Mouse (Mus musculus): Measurements from ENCODE around the gene Acsl6. TPM values are rescaled to one million over a fixed set of nuclear protein-coding genes. Genes with fewer than 3 reads are reported as not detected.

The Acsl6 gene
- total and polyA plus RNA-seq, 3 experiments, result 2.8 to 7.9 TPM; not detected in 1

DNA sequence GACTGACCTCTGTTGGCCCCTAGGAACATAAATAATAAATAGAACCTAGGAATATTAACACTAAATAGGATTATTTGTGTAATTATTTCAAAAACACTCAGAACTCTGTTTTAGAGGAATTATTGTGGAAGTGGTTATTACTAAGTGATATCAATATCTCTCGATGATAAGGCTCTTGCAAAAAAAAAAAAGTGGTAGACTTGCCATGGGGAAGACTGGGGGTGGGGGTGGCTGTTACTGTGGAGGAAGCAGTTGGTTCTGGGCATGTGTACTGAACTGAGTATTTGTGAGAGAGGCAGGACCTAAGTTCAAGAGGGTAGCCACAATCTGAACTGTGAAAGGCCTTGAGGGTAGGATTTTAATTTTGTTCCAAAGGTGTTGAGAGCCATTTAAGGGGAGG is 93.1 kb downstream of the Acsl6 start:
- no peaks in the 10 kb centered on the region for H3K9me3 ChIP-seq (replicated peaks; ENCODE audit: insufficient read depth, low read length)
- H3K4me1 ChIP-seq (ENCODE audit: control insufficient read depth in 1 of 2, insufficient read depth in 2 of 2, low read length in 2 of 2), result peaks cover 16 to 36% of the 10 kb centered on the region in 2 experiments
- peak; percentile 68 for DNase-seq (ENCODE audit: low read depth, low spot score)
- H3K36me3 ChIP-seq (ENCODE audit: control insufficient read depth in 1 of 2, insufficient read depth in 2 of 2, low read length in 2 of 2), result peaks cover 0 to 39% of the 10 kb centered on the region in 2 experiments; a peak in 2 of 4 replicates
- H3K27me3 ChIP-seq (ENCODE audit: control insufficient read depth in 1 of 2, insufficient read depth in 2 of 2, low read length in 2 of 2), result no peaks in the 10 kb centered on the region
- H3K27ac ChIP-seq (ENCODE audit: control insufficient read depth, low read depth, low read length), result peak overlapping the region; percentile 9; the same call in 1 of the 2 replicates
- H3K79me2 ChIP-seq (ENCODE audit: control insufficient read depth, insufficient read depth, low read length, poor library complexity), result no peaks in the 10 kb centered on the region
- H3K9ac ChIP-seq (ENCODE audit: control insufficient read depth, low read depth, low read length, poor library complexity, severe bottlenecking), result no peak overlapping the region
- no peak overlapping the region for H3K4me3 ChIP-seq (ENCODE audit: control insufficient read depth in 1 of 2, insufficient read depth in 1 of 2, low read depth in 2 of 2, low read length in 2 of 2)
- TF ChIP-seq POLR2AphosphoS5 (IDR thresholded peaks at IDR 0.05; ENCODE audit: borderline replicate concordance, low read depth, low read length) (no peak), ZC3H11A (IDR thresholded peaks at IDR 0.05; ENCODE audit: low read depth, low read length) (no peak), POLR2A (IDR thresholded peaks at IDR 0.05; ENCODE audit: control insufficient read depth in 1 of 2, insufficient read depth in 1 of 2, low read depth in 1 of 2, low read length in 2 of 2, poor library complexity in 1 of 2) (no peak), ZKSCAN1 (IDR thresholded peaks at IDR 0.05; ENCODE audit: low read depth, low read length) (no peak; the same call in 1 of the 2 replicates), MAX (IDR thresholded peaks at IDR 0.05; ENCODE audit: low read length) (no peak), TCF12 (IDR thresholded peaks at IDR 0.05; ENCODE audit: low read depth, low read length) (peak; percentile 75), TAL1 (IDR thresholded peaks at IDR 0.05; ENCODE audit: low read length) (no peak), SIN3A (IDR thresholded peaks at IDR 0.05; ENCODE audit: low read length) (0 out of 2 replicates have a peak, but pooled peaks have one; percentile 15), CHD1 (IDR thresholded peaks at IDR 0.05; ENCODE audit: low read depth, low read length) (no peak), MAZ (IDR thresholded peaks at IDR 0.05; ENCODE audit: low read depth, low read length) (no peak), RAD21 (IDR thresholded peaks at IDR 0.05; ENCODE audit: low read depth, low read length) (no peak), TBP (IDR thresholded peaks at IDR 0.05; ENCODE audit: low read depth, low read length) (no peak), MAFK (IDR thresholded peaks at IDR 0.05; ENCODE audit: borderline replicate concordance, low read depth, low read length) (no peak), ELF1 (IDR thresholded peaks at IDR 0.05; ENCODE audit: low read depth, low read length) (no peak), ZMIZ1 (IDR thresholded peaks at IDR 0.05; ENCODE audit: low read depth, low read length) (no peak), GATA1 (IDR thresholded peaks at IDR 0.05; ENCODE audit: low read depth, low read length) (peak; percentile 84), E2F4 (IDR thresholded peaks at IDR 0.05; ENCODE audit: borderline replicate concordance, low read depth, low read length) (no peak), POLR2AphosphoS2 (IDR thresholded peaks at IDR 0.05; ENCODE audit: low read length) (no peak), MXI1 (IDR thresholded peaks at IDR 0.05; ENCODE audit: low read depth, low read length) (no peak), USF2 (IDR thresholded peaks at IDR 0.05; ENCODE audit: borderline replicate concordance in 1 of 2, insufficient read depth in 1 of 2, low read depth in 1 of 2, low read length in 2 of 2) (no peak), UBTF (IDR thresholded peaks at IDR 0.05; ENCODE audit: borderline replicate concordance, insufficient read depth, low read depth, low read length) (no peak), EP300 (IDR thresholded peaks at IDR 0.05; ENCODE audit: low read depth in 1 of 2, low read length in 2 of 2) (peak; percentile 86 to 89), HCFC1 (IDR thresholded peaks at IDR 0.05; ENCODE audit: low read depth, low read length) (0 out of 2 replicates have a peak, but pooled peaks have one; percentile 25), NELFE (IDR thresholded peaks at IDR 0.05; ENCODE audit: low read depth, low read length) (no peak), RCOR1 (IDR thresholded peaks at IDR 0.05; ENCODE audit: low read depth, low read length) (peak; percentile 60), KAT2A (conservative IDR thresholded peaks at IDR 0.05; ENCODE audit: low read depth, low read length) (no peak), USF1 (IDR thresholded peaks at IDR 0.05; ENCODE audit: low read depth, low read length) (no peak), BHLHE40 (IDR thresholded peaks at IDR 0.05; ENCODE audit: borderline replicate concordance, low read depth, low read length) (peak; percentile 32; the same call in 1 of the 2 replicates), GABPA (IDR thresholded peaks at IDR 0.05; ENCODE audit: low read depth, low read length) (no peak), MYB (IDR thresholded peaks at IDR 0.05; ENCODE audit: low read depth, low read length) (no peak; the same call in 1 of the 2 replicates), JUND (IDR thresholded peaks at IDR 0.05; ENCODE audit: low read depth, low read length) (no peak), SMC3 (IDR thresholded peaks at IDR 0.05; ENCODE audit: low read depth, low read length) (no peak), MYC (IDR thresholded peaks at IDR 0.05; ENCODE audit: low read depth, low read length) (no peak), MEF2A (IDR thresholded peaks at IDR 0.05; ENCODE audit: extremely low read depth, insufficient replicate concordance, low read depth, low read length, poor library complexity, severe bottlenecking) (peak; percentile 28; the same call in 1 of the 2 replicates), CTCF (IDR thresholded peaks at IDR 0.05 in 2 of 3, conservative IDR thresholded peaks at IDR 0.05 in 1 of 3; ENCODE audit: control insufficient read depth in 1 of 3, insufficient read depth in 1 of 3, low read depth in 2 of 3, low read length in 3 of 3, poor library complexity in 1 of 3, severe bottlenecking in 1 of 3) (no peak), ZNF384 (IDR thresholded peaks at IDR 0.05; ENCODE audit: low read depth, low read length) (peak; percentile 99), CHD2 (IDR thresholded peaks at IDR 0.05; ENCODE audit: low read length) (no peak), ETS1 (IDR thresholded peaks at IDR 0.05; ENCODE audit: low read depth, low read length) (peak; percentile 81)
